Comparison of ENCODE assay signal across 18 mouse cellular contexts in the genomic region with DNA sequence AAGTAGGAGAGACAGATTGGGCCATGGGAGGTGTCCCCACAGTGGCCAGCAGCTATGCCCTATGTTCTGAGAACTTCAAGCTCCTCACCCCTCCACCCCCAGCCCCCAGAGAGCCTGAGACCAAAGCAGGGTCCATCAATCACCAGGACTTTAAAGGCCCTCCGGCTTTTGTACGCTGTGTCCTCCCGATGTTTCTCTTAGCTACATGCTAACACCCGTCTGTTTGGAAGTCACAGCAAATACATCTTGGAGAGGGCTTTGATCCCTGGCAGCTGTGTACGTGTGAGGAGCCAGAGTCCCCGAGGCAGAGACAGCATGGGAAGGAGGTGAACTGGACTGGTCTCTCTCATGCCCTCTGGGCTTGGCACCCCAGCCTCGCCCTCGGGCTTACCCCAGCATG. TPM values are rescaled to one million over a fixed set of nuclear protein-coding genes. Genes with fewer than 3 reads are reported as not detected.
A peak's percentile ranks its signal among the peaks of the same experiment; 100 is the strongest.
DNase-seq lines count a peak whose midpoint lies in the region; ATAC-seq and TF ChIP-seq lines count a peak whose summit lies in the region.
"Had no signal": no experiment of that assay in that cellular context is flagged by ENCODE, and none has a peak within 500 bp of the region (broad histone marks: within the 10 kb centered on the region; RNA-seq: fewer than 3 reads in every experiment).

No protein-coding gene starts in this region.

- no peaks in the 10 kb centered on the region for H3K36me3 ChIP-seq in kidney, postnatal 0 days (ENCODE audit: insufficient read depth, low read length)
- no peaks in the 10 kb centered on the region for H3K36me3 ChIP-seq in lung, embryonic 15.5 days
- H3K36me3 ChIP-seq: embryonic facial prominence, embryonic 12.5 days; heart, embryonic 13.5 days; kidney, embryonic 15.5 days; limb, embryonic 10.5 days; limb, embryonic 15.5 days; liver, embryonic 13.5 days; midbrain, embryonic 13.5 days; neural tube, embryonic 13.5 days had no signal

- H3K9me3 ChIP-seq in kidney, postnatal 0 days (replicated peaks; ENCODE audit: low read length), result no peaks in the 10 kb centered on the region
- H3K9me3 ChIP-seq in lung, embryonic 15.5 days, result no peaks in the 10 kb centered on the region
- H3K9me3 ChIP-seq: embryonic facial prominence, embryonic 12.5 days; heart, embryonic 13.5 days; kidney, embryonic 15.5 days; limb, embryonic 10.5 days; limb, embryonic 15.5 days; liver, embryonic 13.5 days; midbrain, embryonic 13.5 days had no signal

- no peak overlapping the region for H3K9ac ChIP-seq in kidney, postnatal 0 days (ENCODE audit: low read depth, low read length)
- no peak overlapping the region for H3K9ac ChIP-seq in lung, embryonic 15.5 days
- H3K9ac ChIP-seq: embryonic facial prominence, embryonic 12.5 days; heart, embryonic 13.5 days; hindbrain, embryonic 14.5 days; kidney, embryonic 15.5 days; limb, embryonic 15.5 days; liver, embryonic 13.5 days; midbrain, embryonic 13.5 days; neural tube, embryonic 13.5 days had no signal

- DNase-seq in kidney, postnatal 0 days (ENCODE audit: low spot score), result peak; percentile 15
- DNase-seq in kidney, adult 9 months, result no peak
- DNase-seq in lung, postnatal 14 days, result peak; percentile 62
- no peak for DNase-seq in layer of hippocampus, postnatal 10 days (ENCODE audit: low spot score in 2 of 2)
- no peak for DNase-seq in cerebellum, adult 9-10 months
- DNase-seq: kidney, adult 11 months had no signal

- ATAC-seq in kidney, postnatal 0 days (replicated peaks; ENCODE audit: low FRiP score, low read depth), result no peak
- peak; percentile 91 for ATAC-seq in lung, embryonic 15.5 days (ENCODE audit: borderline replicate concordance, extremely low read depth, low FRiP score, low TSS enrichment)
- ATAC-seq: forebrain, embryonic 16.5 days; midbrain, embryonic 13.5 days had no signal

- H3K27ac ChIP-seq in kidney, postnatal 0 days, result no peak overlapping the region
- peak overlapping the region; percentile 95 for H3K27ac ChIP-seq in lung, embryonic 15.5 days
- H3K27ac ChIP-seq: embryonic facial prominence, embryonic 12.5 days; heart, embryonic 13.5 days; hindbrain, embryonic 14.5 days; kidney, embryonic 15.5 days; limb, embryonic 10.5 days; limb, embryonic 15.5 days; liver, embryonic 13.5 days; macrophage; midbrain, embryonic 13.5 days; neural tube, embryonic 13.5 days had no signal

- H3K27me3 ChIP-seq in kidney, postnatal 0 days (ENCODE audit: insufficient read depth, low read length), result no peaks in the 10 kb centered on the region
- H3K27me3 ChIP-seq in lung, embryonic 15.5 days, result no peaks in the 10 kb centered on the region

- H3K4me2 ChIP-seq in kidney, postnatal 0 days (ENCODE audit: low read length), result no peak overlapping the region
- no peak overlapping the region for H3K4me2 ChIP-seq in lung, embryonic 15.5 days
- H3K4me2 ChIP-seq: embryonic facial prominence, embryonic 12.5 days; heart, embryonic 13.5 days; hindbrain, embryonic 14.5 days; kidney, embryonic 15.5 days; limb, embryonic 15.5 days; liver, embryonic 13.5 days; midbrain, embryonic 13.5 days; neural tube, embryonic 13.5 days had no signal

- no peaks in the 10 kb centered on the region for H3K4me1 ChIP-seq in kidney, postnatal 0 days (replicated peaks; ENCODE audit: insufficient read depth, low read length)
- peaks cover 25% of the 10 kb centered on the region; the same call in 1 of the 2 replicates for H3K4me1 ChIP-seq in lung, embryonic 15.5 days
- H3K4me1 ChIP-seq: embryonic facial prominence, embryonic 12.5 days; midbrain, embryonic 13.5 days; neural tube, embryonic 13.5 days had no signal

- TF ChIP-seq CTCF in kidney, postnatal 0 days (IDR thresholded peaks at IDR 0.05; ENCODE audit: low read depth), result no peak

- no peak overlapping the region for H3K4me3 ChIP-seq in kidney, postnatal 0 days (replicated peaks; ENCODE audit: low read depth, low read length)
- H3K4me3 ChIP-seq in lung, embryonic 15.5 days, result no peak overlapping the region
- H3K4me3 ChIP-seq: embryonic facial prominence, embryonic 12.5 days; heart, embryonic 13.5 days; kidney, embryonic 15.5 days; limb, embryonic 10.5 days; limb, embryonic 15.5 days; liver, embryonic 13.5 days; midbrain, embryonic 13.5 days; neural tube, embryonic 13.5 days had no signal

- 42% methylated on average over 8 of the region's 8 CpGs for WGBS in kidney, postnatal 0 days
- WGBS in lung, embryonic 15.5 days, result 15% methylated on average over 8 of the region's 8 CpGs

RNA-seq across cellular contexts. Expression of a gene that starts 14.2 kb away (rescaled TPM):
- 16.6 and 17.7 TPM in 2 replicates for polyA plus RNA-seq in kidney, postnatal 0 days (2015; fragmentation: Nextera tagmentation; extraction: Ambion mirVana)
- 19.7 and 21.3 TPM in 2 replicates for polyA plus RNA-seq in lung, embryonic 15.5 days (2015; fragmentation: Nextera tagmentation; extraction: Ambion mirVana)
- total RNA-seq in layer of hippocampus, postnatal 10 days (2021), result 10 to 100 TPM; 17.6 to 30.9 TPM

Comparison
In these comparisons a context has a peak if more than half of its experiments do, and no peak if none do; other contexts are left out.
1. DNase-seq: peak in kidney, postnatal 0 days (single experiment) and lung, postnatal 14 days (single experiment); none in kidney, adult 9 months (single experiment), layer of hippocampus, postnatal 10 days (0 of 2) and cerebellum, adult 9-10 months (single experiment).